Mouse (Mus musculus) limb, embryonic 12.5 days (tissue): ENCODE measurements around the gene 1500011B03Rik. TPM values are rescaled to one million over a fixed set of nuclear protein-coding genes. Genes with fewer than 3 reads are reported as not detected.
A peak's percentile ranks its signal among the peaks of the same experiment; 100 is the strongest.
"Not testable (repeated sequence)": the region's sequence is repeated elsewhere in the genome, so short reads cannot be mapped to it uniquely, and the experiment has no call there.

Experiments used
- ATAC-seq: fragments of 200-750 bp; cut with Nextera tagmentation; 2 replicates; pipeline ENCODE4 v1.8.0; 2017; ENCODE audit warnings: low read depth, moderate TSS enrichment; ENCODE audit not compliant: insufficient number of reproducible peaks, insufficient read depth, low FRiP score, low TSS enrichment
- H3K27ac ChIP-seq: fragments of 300-500 bp; sonication (generic); 2 replicates; pipeline ENCODE4 v1.5.1; 2016; ENCODE audit warnings: mild to moderate bottlenecking, moderate library complexity
- H3K27me3 ChIP-seq: fragments of 300-500 bp; sonication (generic); 2 replicates; pipeline ENCODE4 v1.6.1; 2016; ENCODE audit warnings: mild to moderate bottlenecking, moderate library complexity
- H3K36me3 ChIP-seq: fragments of 300-500 bp; sonication (generic); 2 replicates; pipeline ENCODE4 v1.6.1; 2016; ENCODE audit warnings: mild to moderate bottlenecking, moderate library complexity
- H3K4me1 ChIP-seq: fragments of 300-500 bp; sonication (generic); replicated peaks from 2 replicates; pipeline ENCODE4 v1.6.1; 2016
- H3K4me2 ChIP-seq: fragments of 300-500 bp; sonication (generic); 2 replicates; pipeline ENCODE4 v1.6.1; 2016; ENCODE audit warnings: mild to moderate bottlenecking, moderate library complexity
- H3K4me3 ChIP-seq: fragments of 300-500 bp; sonication (generic); replicated peaks from 2 replicates; pipeline ENCODE4 v1.5.1; 2016; ENCODE audit warnings: mild to moderate bottlenecking
- H3K9ac ChIP-seq: fragments of 300-500 bp; sonication (generic); replicated peaks from 2 replicates; pipeline ENCODE4 v1.6.1; 2016; ENCODE audit warnings: mild to moderate bottlenecking, moderate library complexity
- H3K9me3 ChIP-seq: fragments of 300-500 bp; sonication (generic); 2 replicates; pipeline ENCODE4 v1.6.1; 2016; ENCODE audit warnings: mild to moderate bottlenecking, moderate library complexity
- WGBS: fragments of 180-500 bp; shearing (Covaris S2); methylation state at CpG from one replicate; pipeline ENCODE4 v1.1.7; 2016; 5-methylcytosine and 5-hydroxymethylcytosine counted together
- polyA plus RNA-seq: library from polyadenylated mRNA; unstranded; fragments of >200 nt; fragmentation: Nextera tagmentation; extraction: Ambion mirVana; gene quantifications from 2 replicates; pipeline ENCODE4 v1.2.1, GENCODE M21; 2016

The 1500011B03Rik gene
- polyA plus RNA-seq: 95.7 and 99.3 TPM in 2 replicates

DNA sequence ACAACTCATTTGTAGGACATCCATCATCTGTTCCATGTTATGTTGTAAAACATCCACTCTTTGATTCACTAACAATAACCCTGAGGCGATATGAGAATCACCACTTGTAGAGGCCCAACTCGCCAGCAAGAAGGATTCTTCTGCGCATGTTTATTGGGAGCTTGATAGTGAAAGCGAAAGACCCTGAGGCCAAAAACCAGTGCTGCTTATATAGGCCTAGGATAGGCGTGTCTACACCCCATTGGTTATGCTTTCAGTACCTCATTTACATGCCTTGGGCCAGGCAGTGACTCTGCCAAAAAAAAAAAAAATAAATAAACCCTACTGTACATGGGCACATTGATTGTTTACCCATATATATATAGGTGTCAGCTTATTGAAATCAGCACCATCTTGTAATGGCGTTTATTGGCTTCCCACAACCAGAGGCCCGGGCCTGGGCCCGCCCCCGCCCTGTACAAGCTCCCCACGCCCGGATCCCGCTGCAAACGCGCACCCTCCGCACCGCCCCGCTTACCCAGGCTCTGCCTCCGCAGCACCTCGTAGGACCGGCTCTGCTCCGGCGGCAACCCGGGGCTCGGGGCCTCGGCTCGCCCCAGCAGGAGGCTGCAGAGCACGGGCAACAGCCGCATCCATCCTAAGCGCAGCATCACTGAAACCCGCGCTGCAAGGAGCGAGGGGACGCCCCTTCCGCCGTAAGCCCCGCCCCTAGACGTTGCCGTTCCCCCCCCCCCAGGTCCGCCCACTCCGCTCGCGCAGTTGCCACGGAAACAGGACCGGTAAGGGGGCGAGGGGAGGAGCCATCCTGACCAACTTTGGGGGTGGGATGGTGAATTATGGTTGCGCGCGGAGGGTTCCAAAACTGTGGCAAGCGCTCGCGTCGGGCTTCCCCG, at the start of gene 1500011B03Rik:
Gene 1500011B03Rik (minus strand): TSS at position 673 of the 893 bp plus-strand sequence.
- Histone ChIP-seq H3K27me3 (no peaks in the 10 kb centered on the region), H3K9ac (peak within 1 kb of the TSS; percentile 84), H3K27ac (peak within 1 kb of the TSS; percentile 85), H3K4me1 (0 out of 2 replicates have a peak, but pooled peaks cover 4% of the 10 kb centered on the region), H3K36me3 (peaks cover 20% of the 10 kb centered on the region), H3K4me2 (peak within 1 kb of the TSS; percentile 60), H3K4me3 (peak within 1 kb of the TSS; percentile 84), H3K9me3 (peaks cover 6% of the 10 kb centered on the region; the same call in 1 of the 2 replicates)
- peak; percentile 88 for ATAC-seq
- 8% methylated on average over 53 of the region's 53 CpGs for WGBS

DNA sequence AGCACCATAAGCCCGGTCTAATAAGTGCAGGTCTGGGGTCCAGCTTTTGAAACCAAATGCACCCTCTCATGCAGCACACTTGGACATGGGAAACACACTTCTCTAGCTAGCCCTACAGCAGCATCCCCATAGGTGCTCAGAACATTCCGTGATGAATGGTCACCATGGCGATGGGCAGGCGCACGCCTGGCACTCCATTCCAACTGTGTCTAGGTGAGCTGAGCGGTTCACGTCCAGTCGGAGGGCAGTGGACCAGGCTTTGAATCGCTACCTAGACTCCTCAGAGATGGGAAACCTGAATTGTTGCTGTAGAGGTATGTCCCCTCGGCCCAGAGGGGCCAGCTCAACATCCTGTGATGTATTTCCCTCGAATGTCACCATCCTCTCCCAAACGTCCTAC, 42.0 kb upstream of the 1500011B03Rik start:
- Histone ChIP-seq H3K4me3 (no peak overlapping the region), H3K36me3 (no peaks in the 10 kb centered on the region), H3K27me3 (peaks cover 1% of the 10 kb centered on the region; the same call in 1 of the 2 replicates), H3K4me1 (no peaks in the 10 kb centered on the region), H3K9ac (no peak overlapping the region), H3K27ac (no peak overlapping the region), H3K4me2 (no peak overlapping the region), H3K9me3 (peaks cover 16% of the 10 kb centered on the region)
- no peak for ATAC-seq
- WGBS: 88% methylated on average over 12 of the region's 12 CpGs

DNA sequence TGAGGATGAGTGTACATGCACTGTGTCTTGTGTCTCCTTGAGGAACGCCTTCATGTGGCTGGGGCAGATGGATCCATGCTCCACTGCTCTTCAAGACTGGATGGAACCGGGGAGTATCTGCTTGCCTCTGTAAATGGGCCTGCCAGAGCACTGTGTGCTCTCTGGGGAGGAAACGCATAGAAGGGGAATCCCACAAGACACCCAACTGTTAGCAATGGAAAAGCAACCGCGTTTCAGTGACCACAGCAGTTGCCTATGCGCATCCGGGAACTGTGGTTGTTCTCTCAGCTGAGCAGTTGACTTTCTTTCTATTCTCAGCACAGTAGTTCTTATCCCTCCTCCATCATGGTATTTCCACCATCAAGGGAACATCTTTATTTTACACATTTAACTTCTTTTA, 41.5 kb upstream of the 1500011B03Rik start:
- Histone ChIP-seq H3K9me3 (peaks cover 16% of the 10 kb centered on the region), H3K9ac (no peak overlapping the region), H3K36me3 (no peaks in the 10 kb centered on the region), H3K27me3 (peaks cover 4% of the 10 kb centered on the region; the same call in 1 of the 2 replicates), H3K27ac (no peak overlapping the region), H3K4me3 (no peak overlapping the region), H3K4me2 (no peak overlapping the region), H3K4me1 (no peaks in the 10 kb centered on the region)
- no peak for ATAC-seq
- WGBS: 77% methylated on average over 7 of the region's 7 CpGs

DNA sequence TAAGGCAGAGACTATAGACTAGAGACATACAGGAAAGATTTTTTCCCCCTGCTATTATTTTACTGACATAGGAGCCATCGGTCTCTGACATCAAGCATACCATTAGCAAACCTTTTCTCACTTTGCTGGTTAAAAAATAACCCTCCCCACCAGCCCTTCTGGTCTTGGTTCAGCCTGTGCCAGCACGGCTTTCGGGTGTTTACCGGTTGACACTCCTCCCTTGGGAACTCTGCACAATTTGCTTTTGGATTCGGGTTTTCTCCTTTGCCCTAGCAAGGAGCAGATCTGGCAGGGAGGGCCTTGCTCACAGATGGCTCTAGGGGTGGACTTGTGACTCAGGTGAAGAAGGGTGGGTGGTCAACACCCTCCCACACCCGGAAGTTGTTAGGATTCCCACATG, 38.5 kb upstream of the 1500011B03Rik start:
- no peak overlapping the region for H3K27ac ChIP-seq
- no peak overlapping the region for H3K9ac ChIP-seq
- no peaks in the 10 kb centered on the region for H3K9me3 ChIP-seq
- H3K4me1 ChIP-seq: 0 out of 2 replicates have a peak, but pooled peaks cover 2% of the 10 kb centered on the region
- H3K4me3 ChIP-seq: no peak overlapping the region
- 67% methylated on average over 6 of the region's 6 CpGs for WGBS
- H3K36me3 ChIP-seq: no peaks in the 10 kb centered on the region
- no peak for ATAC-seq
- H3K27me3 ChIP-seq: peaks cover 15% of the 10 kb centered on the region; the same call in 1 of the 2 replicates
- H3K4me2 ChIP-seq: no peak overlapping the region

DNA sequence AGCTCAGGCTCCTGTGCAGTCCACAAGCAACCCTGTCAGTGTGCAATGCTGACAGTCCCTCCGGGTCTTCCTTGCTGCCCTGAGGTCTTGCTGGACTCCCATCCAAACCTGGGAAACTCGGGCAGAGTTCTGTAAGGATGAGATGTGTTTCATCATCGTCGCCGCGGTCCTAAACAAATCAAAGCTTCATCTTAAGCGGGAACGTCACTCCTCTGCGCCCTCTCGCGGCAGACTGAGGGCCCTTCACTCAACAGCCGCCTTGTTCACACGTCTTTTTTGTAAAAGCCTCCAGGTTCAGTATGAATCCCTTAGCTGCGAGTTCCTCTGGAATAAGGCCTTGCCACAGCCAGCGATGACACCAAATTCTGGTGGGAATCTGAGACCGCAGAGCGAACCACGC, 36.0 kb upstream of the 1500011B03Rik start:
- Histone ChIP-seq H3K4me3 (peak overlapping the region; percentile 38), H3K27me3 (peaks cover 21% of the 10 kb centered on the region; the same call in 1 of the 2 replicates), H3K9ac (peak overlapping the region; percentile 53; the same call in 1 of the 2 replicates), H3K36me3 (no peaks in the 10 kb centered on the region), H3K4me1 (0 out of 2 replicates have a peak, but pooled peaks cover 6% of the 10 kb centered on the region), H3K27ac (no peak overlapping the region), H3K4me2 (peak overlapping the region; percentile 66), H3K9me3 (no peaks in the 10 kb centered on the region)
- WGBS: 8% methylated on average over 18 of the region's 18 CpGs
- no peak for ATAC-seq

DNA sequence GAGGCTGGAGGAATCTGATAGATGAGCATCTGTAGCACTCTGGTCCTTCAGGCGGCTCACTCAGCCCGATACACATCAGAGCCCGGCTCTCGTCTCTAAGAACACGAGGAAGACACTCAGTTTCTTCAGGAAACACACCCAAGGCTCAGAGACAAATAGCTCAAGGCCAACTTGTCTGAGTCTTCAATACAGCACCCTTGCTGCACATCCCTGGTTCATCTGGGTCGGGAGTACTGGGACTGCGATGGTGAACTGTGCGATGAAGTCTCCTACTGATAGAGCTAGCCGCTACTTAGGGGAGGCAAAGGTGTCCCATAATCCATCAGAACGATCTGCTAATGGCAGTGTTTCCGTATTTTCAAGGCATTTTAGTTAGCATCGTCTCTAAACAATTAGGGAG, 35.3 kb upstream of the 1500011B03Rik start, which contains the start of gene Gm9936:
Gene Gm9936 (minus strand): TSS at position 101 of the 400 bp plus-strand sequence.
- Histone ChIP-seq H3K4me3 (peak within 1 kb of the TSS; percentile 38), H3K27ac (no peak within 1 kb of the TSS), H3K36me3 (no peaks in the 10 kb centered on the region), H3K27me3 (peaks cover 21% of the 10 kb centered on the region; the same call in 1 of the 2 replicates), H3K9ac (peak within 1 kb of the TSS; percentile 53; the same call in 1 of the 2 replicates), H3K4me1 (0 out of 2 replicates have a peak, but pooled peaks cover 7% of the 10 kb centered on the region), H3K9me3 (no peaks in the 10 kb centered on the region), H3K4me2 (peak within 1 kb of the TSS; percentile 66)
- ATAC-seq: no peak
- WGBS: 79% methylated on average over 12 of the region's 12 CpGs

DNA sequence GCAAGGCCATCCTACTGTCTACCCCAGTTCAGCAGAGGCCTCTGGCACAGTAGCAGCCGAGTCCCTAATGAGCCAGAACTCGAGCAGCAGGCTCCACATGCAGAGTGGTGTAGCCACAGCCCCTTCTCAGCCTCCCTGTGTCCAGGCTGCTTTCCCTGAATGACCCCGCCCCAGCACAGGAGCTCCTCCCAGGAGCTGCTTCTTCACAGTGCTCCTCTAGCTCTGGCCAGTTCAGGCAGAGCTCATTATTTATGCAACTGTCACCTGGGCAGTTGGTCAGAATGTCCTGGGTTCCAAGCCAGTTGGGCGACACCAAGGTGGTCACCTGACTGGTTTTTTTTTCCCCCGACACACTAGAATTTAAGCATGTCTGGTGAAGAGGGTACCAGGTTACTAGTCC, 30.1 kb upstream of the 1500011B03Rik start, which contains the start of gene 4930519G04Rik:
Gene 4930519G04Rik (plus strand): TSS at position 301 of the 400 bp plus-strand sequence.
- H3K9ac ChIP-seq: not testable (repeated sequence)

DNA sequence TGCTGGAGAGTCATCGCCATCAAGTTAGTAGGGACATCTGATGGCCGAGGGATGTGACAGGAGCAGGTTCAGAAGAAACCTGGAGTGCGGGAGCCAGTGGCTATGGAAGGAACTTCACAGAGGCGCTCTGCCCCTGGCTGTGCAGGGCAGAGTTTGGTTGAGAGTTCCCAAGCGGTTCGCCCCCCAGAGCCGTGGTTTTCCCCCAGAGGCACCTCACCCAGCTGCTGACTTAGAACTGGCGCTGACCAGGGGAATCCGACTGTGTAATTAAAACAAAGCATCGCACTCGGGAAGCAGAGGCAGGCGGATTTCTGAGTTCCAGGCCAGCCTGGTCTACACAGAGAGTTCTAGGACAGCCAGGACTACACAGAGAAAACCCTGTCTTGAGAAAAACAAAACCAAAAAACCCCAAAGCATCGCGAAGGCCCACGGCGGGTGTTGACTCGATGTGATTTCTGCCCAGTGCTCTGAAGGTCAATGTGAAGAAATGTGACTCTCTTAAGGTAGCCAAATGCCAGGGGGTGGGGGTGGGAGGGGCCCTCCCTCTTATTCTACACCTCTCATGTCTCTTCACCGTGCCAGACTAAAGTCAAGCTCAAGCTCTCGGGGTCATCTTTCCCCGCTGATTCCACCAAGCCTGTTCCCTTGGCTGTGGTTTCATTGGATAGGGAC, 28.4 kb upstream of the 1500011B03Rik start:
- no peak overlapping the region for H3K4me2 ChIP-seq
- WGBS: 84% methylated on average over 20 of the region's 20 CpGs

More for the DNA sequence above, 30.1 kb upstream of the 1500011B03Rik start, which contains the start of gene 4930519G04Rik:
- not testable (repeated sequence) for H3K4me3 ChIP-seq, H3K27me3 ChIP-seq, H3K4me2 ChIP-seq, ATAC-seq, H3K9me3 ChIP-seq, H3K27ac ChIP-seq, H3K4me1 ChIP-seq, H3K36me3 ChIP-seq
- WGBS: 74% methylated on average over 3 of the region's 5 CpGs

DNA sequence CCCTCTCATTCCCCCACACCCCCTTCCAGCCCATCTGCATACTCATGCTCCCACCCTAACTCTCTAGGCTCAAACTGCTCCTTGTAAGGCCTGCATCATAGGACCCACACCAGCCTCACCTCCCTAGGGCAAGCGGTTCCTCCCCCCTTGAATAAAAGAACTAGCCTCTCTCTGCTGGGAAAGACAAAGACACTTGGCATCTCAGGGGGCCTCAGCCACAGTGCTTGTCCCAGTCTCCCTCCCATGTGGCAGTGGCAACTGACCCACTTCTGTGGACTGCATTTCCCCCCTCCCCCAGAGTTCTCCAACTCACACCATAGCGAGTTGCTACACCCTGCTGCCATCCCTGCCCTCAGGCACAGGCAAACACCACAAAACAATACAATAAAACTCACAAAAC, 21.1 kb upstream of the 1500011B03Rik start:
- not testable (repeated sequence) for H3K9ac ChIP-seq, H3K4me3 ChIP-seq, H3K9me3 ChIP-seq, H3K27me3 ChIP-seq, H3K4me2 ChIP-seq, ATAC-seq, H3K27ac ChIP-seq, H3K36me3 ChIP-seq
- 55% methylated on average over 2 of the region's 2 CpGs for WGBS
- peaks cover 16% of the 10 kb centered on the region for H3K4me1 ChIP-seq

More for the DNA sequence above, 28.4 kb upstream of the 1500011B03Rik start:
- no peaks in the 10 kb centered on the region for H3K9me3 ChIP-seq
- H3K27me3 ChIP-seq: peaks cover 6% of the 10 kb centered on the region; the same call in 1 of the 2 replicates
- no peaks in the 10 kb centered on the region for H3K36me3 ChIP-seq
- H3K4me1 ChIP-seq: 0 out of 2 replicates have a peak, but pooled peaks cover 5% of the 10 kb centered on the region
- H3K4me3 ChIP-seq: no peak overlapping the region
- ATAC-seq: no peak
- no peak overlapping the region for H3K9ac ChIP-seq
- H3K27ac ChIP-seq: no peak overlapping the region

DNA sequence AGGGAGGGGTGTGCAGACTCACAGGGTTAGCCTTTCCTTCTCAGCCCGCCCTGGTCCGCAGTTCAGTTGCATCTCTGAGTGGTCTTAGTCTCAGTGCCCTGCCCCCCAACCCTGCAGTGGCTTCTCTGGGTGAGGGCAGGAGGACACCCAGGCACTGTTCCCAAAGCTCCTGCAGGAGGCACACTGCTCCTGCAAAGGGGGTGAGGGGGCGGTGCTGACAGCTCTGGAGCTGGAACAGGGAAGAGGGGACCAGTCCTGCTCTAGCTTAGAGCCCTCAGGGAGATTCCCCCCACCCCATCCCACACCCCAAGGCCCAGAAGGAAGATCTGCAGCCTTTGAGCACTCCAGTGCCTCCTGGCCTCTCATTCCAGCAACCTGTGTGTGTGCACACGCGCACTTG, 19.4 kb upstream of the 1500011B03Rik start:
- H3K27me3 ChIP-seq: no peaks in the 10 kb centered on the region; the same call in 1 of the 2 replicates
- no peak overlapping the region for H3K4me3 ChIP-seq
- H3K9me3 ChIP-seq: no peaks in the 10 kb centered on the region
- H3K27ac ChIP-seq: no peak overlapping the region
- no peak overlapping the region for H3K4me2 ChIP-seq
- ATAC-seq: peak; percentile 38; the same call in 1 of the 2 replicates
- H3K4me1 ChIP-seq: peaks cover 16% of the 10 kb centered on the region
- no peak overlapping the region for H3K9ac ChIP-seq
- no peaks in the 10 kb centered on the region for H3K36me3 ChIP-seq
- WGBS: 62% methylated on average over 5 of the region's 5 CpGs

DNA sequence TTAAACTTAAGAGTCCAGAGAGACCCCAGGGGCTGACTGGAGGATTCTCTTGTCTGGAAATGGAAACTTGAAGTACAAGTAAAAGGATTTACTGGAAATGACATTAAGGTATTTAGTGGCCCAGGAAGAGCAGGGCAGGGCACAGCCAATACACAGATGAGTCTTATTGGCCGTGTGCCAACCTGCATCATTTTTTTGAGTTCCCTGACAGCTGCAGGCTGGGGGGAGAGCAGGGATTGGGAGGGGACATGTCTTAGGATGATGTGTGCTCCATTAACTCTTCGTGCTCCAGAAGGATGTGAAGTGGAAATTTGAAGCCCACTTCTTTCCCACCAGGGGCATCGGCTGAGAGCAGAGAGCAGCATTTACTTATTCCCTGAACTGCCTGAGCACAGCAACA, 18.9 kb upstream of the 1500011B03Rik start:
- H3K36me3 ChIP-seq, H3K4me2 ChIP-seq, H3K9me3 ChIP-seq, H3K4me3 ChIP-seq, ATAC-seq, H3K27ac ChIP-seq, H3K9ac ChIP-seq, H3K27me3 ChIP-seq: not testable (repeated sequence)
- H3K4me1 ChIP-seq: peaks cover 16% of the 10 kb centered on the region
- 49% methylated on average over 3 of the region's 3 CpGs for WGBS
